Mouse (Mus musculus) midbrain, postnatal 0 days (tissue): ENCODE measurements at regions not wholly inside any gene's neighbourhood (a gene's known extent, or its start where the extent isn't known, plus 50 kb on each side); places are given as distances from the start of the nearest gene placed in this dataset.

ENCODE experiments used
- ATAC-seq: fragments of 200-750 bp; cut with Nextera tagmentation; 2 replicates; pipeline ENCODE4 v1.8.0; 2017; ENCODE audit warnings: moderate number of reproducible peaks, mild to moderate bottlenecking, moderate TSS enrichment, moderate library complexity; ENCODE audit not compliant: low FRiP score
- DNase-seq: peaks from one replicate; pipeline ENCODE4 v3.0.0-alpha.2; 2015; ENCODE audit warnings: low spot score
- H3K27ac ChIP-seq: fragments of 300-500 bp; sonication (generic); 2 replicates; pipeline ENCODE4 v1.5.1; 2014; ENCODE audit warnings: low read depth, mild to moderate bottlenecking, low read length, mixed read lengths
- H3K27me3 ChIP-seq: fragments of 300-500 bp; sonication (generic); 2 replicates; pipeline ENCODE4 v1.6.1; 2014; ENCODE audit warnings: low read length, control low read depth, mixed read lengths; ENCODE audit not compliant: insufficient read depth
- H3K36me3 ChIP-seq: fragments of 300-500 bp; sonication (generic); 2 replicates; pipeline ENCODE4 v1.6.1; 2014; ENCODE audit warnings: low read length, control low read depth, mixed read lengths; ENCODE audit not compliant: insufficient read depth
- H3K4me1 ChIP-seq: fragments of 300-500 bp; sonication (generic); 2 replicates; pipeline ENCODE4 v1.6.1; 2014; ENCODE audit warnings: mild to moderate bottlenecking, control low read depth, antibody characterized with exemption, low read length, mixed read lengths; ENCODE audit not compliant: insufficient read depth
- H3K4me2 ChIP-seq: fragments of 300-500 bp; sonication (generic); 2 replicates; pipeline ENCODE4 v1.6.1; 2014; ENCODE audit warnings: low read depth, mild to moderate bottlenecking, low read length, mixed read lengths; ENCODE audit not compliant: poor library complexity, severe bottlenecking
- H3K4me3 ChIP-seq: fragments of 300-500 bp; sonication (generic); 2 replicates; pipeline ENCODE4 v1.5.1; 2014; ENCODE audit warnings: low read depth, mild to moderate bottlenecking, low read length, moderate library complexity
- H3K9ac ChIP-seq: fragments of 300-500 bp; sonication (generic); replicated peaks from 2 replicates; pipeline ENCODE4 v1.6.1; 2014; ENCODE audit warnings: mild to moderate bottlenecking, low read length, moderate library complexity, mixed read lengths; ENCODE audit not compliant: poor library complexity, severe bottlenecking
- H3K9me3 ChIP-seq: fragments of 300-500 bp; sonication (generic); 2 replicates; pipeline ENCODE4 v1.6.1; 2016; ENCODE audit warnings: low read length, control low read depth
- CTCF ChIP-seq: IDR thresholded peaks from 2 replicates; pipeline ENCODE4 v1.5.1; 2016; ENCODE audit warnings: antibody characterized with exemption, mild to moderate bottlenecking
- WGBS: fragments of 180-500 bp; shearing (Covaris S2); extraction: QIAGEN DNeasy Blood & Tissue Kit; methylation state at CpG from one replicate; pipeline ENCODE4 v1.1.7; 2014; 5-methylcytosine and 5-hydroxymethylcytosine counted together

DNA sequence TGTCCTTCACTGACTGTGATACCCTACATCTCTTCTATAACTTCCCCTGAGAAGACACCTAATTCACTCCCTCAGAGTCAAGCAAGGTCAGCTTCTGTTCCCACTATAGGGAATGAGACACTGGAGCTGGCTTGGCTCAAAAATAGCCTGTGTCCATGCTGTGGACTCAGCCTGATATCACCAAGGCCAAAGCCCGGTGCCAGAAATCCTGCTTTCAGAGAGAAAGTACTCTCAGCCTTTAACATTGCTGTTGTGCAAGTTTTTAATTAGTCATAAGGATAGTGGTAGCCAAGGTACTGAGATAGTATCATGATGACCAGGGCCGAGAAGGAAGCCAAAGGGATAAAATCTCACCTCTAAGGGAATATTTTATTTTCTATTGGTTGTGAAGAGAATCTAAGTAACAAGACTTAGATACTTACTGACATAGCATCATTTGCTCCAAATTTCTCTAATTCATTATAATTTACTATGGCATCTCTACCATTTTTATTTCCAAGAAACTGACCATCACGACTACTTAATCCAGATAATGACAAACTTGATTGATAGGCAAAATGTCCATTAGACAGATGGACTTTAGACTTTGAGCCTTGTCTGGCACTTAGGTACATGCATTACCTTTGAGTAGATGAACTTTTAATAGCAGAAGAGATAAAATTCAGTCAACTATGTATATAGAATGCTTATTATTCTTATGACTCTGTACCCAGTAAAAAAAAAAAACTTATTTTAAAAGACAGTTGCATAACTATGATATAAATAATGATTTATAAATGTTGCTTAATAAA, 64.7 kb upstream of the Nrip1 start:
- no peak overlapping the region for H3K9ac ChIP-seq
- H3K4me1 ChIP-seq: no peaks in the 10 kb centered on the region
- H3K27me3 ChIP-seq: no peaks in the 10 kb centered on the region
- 93% methylated on average over 3 of the region's 3 CpGs for WGBS
- no peak for ATAC-seq
- no peaks in the 10 kb centered on the region for H3K36me3 ChIP-seq
- no peak for DNase-seq
- H3K4me3 ChIP-seq: no peak overlapping the region
- TF ChIP-seq CTCF: no peak
- H3K9me3 ChIP-seq: no peaks in the 10 kb centered on the region
- H3K27ac ChIP-seq: no peak overlapping the region
- no peak overlapping the region for H3K4me2 ChIP-seq

DNA sequence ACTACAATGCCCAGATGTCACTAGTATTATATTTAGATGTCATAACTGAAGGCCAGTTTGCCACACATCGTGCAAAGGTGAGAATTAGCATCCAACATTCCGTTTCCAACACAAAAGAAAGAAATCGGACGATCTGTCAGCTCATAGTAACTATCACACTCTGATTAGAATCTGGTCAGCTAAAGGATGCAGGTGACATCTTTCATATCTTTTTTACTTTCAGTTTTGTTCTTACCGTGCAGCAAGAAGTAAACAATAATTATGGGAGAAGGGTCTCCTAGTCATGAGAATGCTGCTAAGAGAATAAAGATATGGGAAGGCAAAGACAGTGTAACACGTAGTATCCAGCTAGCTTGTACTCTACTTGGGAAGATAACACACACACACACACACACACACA, 62.7 kb upstream of the Nrip1 start:
- no peak overlapping the region for H3K4me2 ChIP-seq
- H3K9me3 ChIP-seq: no peaks in the 10 kb centered on the region
- no peaks in the 10 kb centered on the region for H3K4me1 ChIP-seq
- 91% methylated on average over 6 of the region's 6 CpGs for WGBS
- H3K36me3 ChIP-seq: no peaks in the 10 kb centered on the region
- TF ChIP-seq CTCF: no peak
- no peak for ATAC-seq
- no peak overlapping the region for H3K4me3 ChIP-seq
- no peak overlapping the region for H3K27ac ChIP-seq
- no peaks in the 10 kb centered on the region for H3K27me3 ChIP-seq
- H3K9ac ChIP-seq: no peak overlapping the region
- DNase-seq: no peak

DNA sequence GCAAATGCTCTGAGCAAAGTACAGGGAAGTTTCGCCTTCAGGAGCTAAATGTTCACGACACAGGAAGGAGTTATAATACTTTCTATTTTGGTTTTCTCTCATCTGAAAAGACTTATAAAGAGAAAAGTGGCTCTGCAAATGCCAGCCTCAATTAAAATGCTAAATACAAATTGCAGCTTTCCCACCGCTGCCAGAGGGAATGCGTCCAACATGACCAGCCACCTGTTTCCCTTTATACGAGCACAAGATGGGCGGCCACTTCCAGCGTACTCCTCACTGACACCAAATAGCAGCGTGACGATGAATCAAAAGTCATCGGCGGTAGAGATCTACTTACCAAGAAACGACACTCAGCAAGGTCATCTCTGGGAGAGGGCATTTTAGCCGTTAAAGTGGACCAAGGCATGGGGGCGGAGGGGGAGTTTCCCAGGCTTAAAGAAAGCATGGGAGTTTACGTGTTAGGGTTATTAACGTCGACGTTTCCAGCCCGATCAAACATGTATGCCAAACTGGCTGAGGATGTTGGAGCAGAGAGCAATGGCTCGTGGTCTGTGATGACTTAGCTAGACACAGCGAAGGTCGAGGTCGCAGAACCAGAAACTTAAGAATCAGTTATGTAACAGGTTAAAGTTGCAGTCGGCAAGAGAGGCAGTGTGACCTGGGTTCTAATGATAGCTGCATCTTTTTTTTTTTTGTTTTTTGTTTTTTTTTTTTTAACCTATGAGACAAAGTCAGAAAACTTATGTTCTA, 59.6 kb upstream of the Nrip1 start:
- Histone ChIP-seq H3K27ac (no peak overlapping the region), H3K27me3 (no peaks in the 10 kb centered on the region), H3K4me1 (no peaks in the 10 kb centered on the region), H3K9me3 (no peaks in the 10 kb centered on the region), H3K4me3 (no peak overlapping the region), H3K9ac (no peak overlapping the region), H3K4me2 (no peak overlapping the region), H3K36me3 (no peaks in the 10 kb centered on the region)
- no peak for DNase-seq
- ATAC-seq: no peak
- TF ChIP-seq CTCF: no peak
- WGBS: 82% methylated on average over 24 of the region's 24 CpGs

DNA sequence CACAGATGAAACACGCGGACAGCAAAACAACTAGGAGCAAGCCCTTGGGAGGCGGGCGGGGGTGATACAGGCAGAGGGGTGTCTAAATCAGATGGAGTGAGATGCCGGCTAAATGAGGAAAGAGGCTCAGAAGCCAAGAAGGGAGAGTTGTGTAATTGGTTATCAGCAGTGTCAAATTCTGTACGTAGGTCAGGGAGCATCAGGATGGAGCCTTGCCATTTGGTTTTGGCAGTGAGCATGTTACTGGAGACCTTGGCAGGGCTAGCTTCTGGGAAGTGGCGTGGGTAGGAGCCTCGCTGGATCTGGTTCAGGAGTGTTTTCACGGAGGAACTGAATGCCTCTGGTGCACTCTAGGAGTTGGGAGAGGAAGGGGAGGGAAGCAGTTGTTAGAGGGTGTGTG, 58.7 kb upstream of the Nrip1 start:
- ATAC-seq (no peak; the same call in 1 of the 2 replicates), DNase-seq (peak; percentile 40)
- no peak overlapping the region for H3K4me3 ChIP-seq
- H3K27ac ChIP-seq: no peak overlapping the region
- TF ChIP-seq CTCF: no peak
- no peaks in the 10 kb centered on the region for H3K9me3 ChIP-seq
- H3K4me1 ChIP-seq: no peaks in the 10 kb centered on the region
- no peak overlapping the region for H3K9ac ChIP-seq
- no peaks in the 10 kb centered on the region for H3K27me3 ChIP-seq
- H3K4me2 ChIP-seq: no peak overlapping the region
- H3K36me3 ChIP-seq: no peaks in the 10 kb centered on the region
- 80% methylated on average over 9 of the region's 9 CpGs for WGBS

DNA sequence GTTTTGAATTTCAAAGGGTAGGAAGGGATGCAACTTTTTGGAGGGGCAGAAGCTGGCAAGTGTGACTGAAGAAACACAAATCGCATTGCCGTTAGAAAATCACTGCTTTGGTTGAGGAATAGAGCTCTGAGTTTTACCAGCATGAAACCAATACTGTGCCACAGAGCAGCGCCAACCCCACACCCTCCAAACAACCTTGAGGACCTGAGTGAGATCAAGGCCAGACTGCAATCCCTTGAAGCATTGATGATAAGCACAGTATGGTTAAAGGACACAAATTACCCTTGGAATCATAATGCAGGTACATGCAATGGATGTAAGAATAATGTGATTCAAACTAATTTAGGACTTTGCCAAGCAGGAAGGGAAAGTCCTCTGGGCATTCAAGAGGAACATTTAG, 55.5 kb upstream of the Nrip1 start:
- Histone ChIP-seq H3K4me2 (no peak overlapping the region), H3K36me3 (no peaks in the 10 kb centered on the region), H3K4me1 (no peaks in the 10 kb centered on the region), H3K4me3 (no peak overlapping the region), H3K9ac (no peak overlapping the region), H3K27me3 (no peaks in the 10 kb centered on the region), H3K9me3 (no peaks in the 10 kb centered on the region), H3K27ac (no peak overlapping the region)
- TF ChIP-seq CTCF: no peak
- WGBS: 89% methylated on average over 3 of the region's 3 CpGs
- DNase-seq (no peak), ATAC-seq (no peak)

DNA sequence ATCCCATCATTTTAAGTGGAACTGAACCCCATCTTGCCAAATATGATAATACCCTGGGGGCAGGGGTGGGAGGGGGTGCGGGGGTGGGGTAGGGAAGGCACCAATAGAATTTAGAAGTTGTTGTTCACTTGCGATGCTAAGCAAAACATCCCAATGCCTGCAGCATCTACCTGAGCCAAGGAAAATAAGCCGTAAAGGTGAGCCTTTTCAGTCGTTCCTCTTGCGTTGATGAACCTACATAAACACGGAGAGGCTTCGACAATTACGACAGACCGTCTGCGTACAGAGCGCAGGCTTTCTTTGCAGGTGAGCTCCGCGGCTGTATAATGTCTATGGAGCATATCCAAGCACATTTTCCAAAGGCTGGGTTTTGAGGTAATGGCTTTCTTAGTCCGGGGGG, 50.3 kb upstream of the Nrip1 start:
- ATAC-seq (no peak), DNase-seq (no peak)
- Histone ChIP-seq H3K27me3 (no peaks in the 10 kb centered on the region), H3K36me3 (no peaks in the 10 kb centered on the region), H3K9me3 (no peaks in the 10 kb centered on the region), H3K4me3 (no peak overlapping the region), H3K27ac (no peak overlapping the region), H3K4me2 (no peak overlapping the region), H3K9ac (no peak overlapping the region), H3K4me1 (no peaks in the 10 kb centered on the region)
- no peak for TF ChIP-seq CTCF
- WGBS: 89% methylated on average over 13 of the region's 14 CpGs
